Mouse (Mus musculus) forebrain, embryonic 12.5 days (tissue): ENCODE measurements around the gene Slc35c1. TPM values are rescaled to one million over a fixed set of nuclear protein-coding genes. Genes with fewer than 3 reads are reported as not detected.
A peak's percentile ranks its signal among the peaks of the same experiment; 100 is the strongest.

Source experiments
- ATAC-seq: fragments of 200-750 bp; cut with Nextera tagmentation; 2 replicates; pipeline ENCODE4 v1.8.0; 2017; ENCODE audit warnings: moderate TSS enrichment; ENCODE audit not compliant: low FRiP score
- H3K27ac ChIP-seq: fragments of 300-500 bp; sonication (generic); 2 replicates; pipeline ENCODE4 v1.5.1; 2016; ENCODE audit warnings: mild to moderate bottlenecking
- H3K27me3 ChIP-seq: fragments of 300-500 bp; sonication (generic); 2 replicates; pipeline ENCODE4 v1.6.1; 2016; ENCODE audit warnings: mild to moderate bottlenecking
- H3K36me3 ChIP-seq: fragments of 300-500 bp; sonication (generic); replicated peaks from 2 replicates; pipeline ENCODE4 v1.6.1; 2016; ENCODE audit warnings: mild to moderate bottlenecking
- H3K4me1 ChIP-seq: fragments of 300-500 bp; sonication (generic); 2 replicates; pipeline ENCODE4 v1.6.1; 2016
- H3K4me2 ChIP-seq: fragments of 300-500 bp; sonication (generic); 2 replicates; pipeline ENCODE4 v1.6.1; 2016; ENCODE audit warnings: mild to moderate bottlenecking, moderate library complexity
- H3K4me3 ChIP-seq: fragments of 300-500 bp; sonication (generic); replicated peaks from 2 replicates; pipeline ENCODE4 v1.5.1; 2016; ENCODE audit warnings: mild to moderate bottlenecking
- H3K9ac ChIP-seq: fragments of 300-500 bp; sonication (generic); 2 replicates; pipeline ENCODE4 v1.6.1; 2016; ENCODE audit warnings: mild to moderate bottlenecking
- H3K9me3 ChIP-seq: fragments of 300-500 bp; sonication (generic); 2 replicates; pipeline ENCODE4 v1.6.1; 2016
- WGBS: fragments of 180-500 bp; shearing (Covaris S2); methylation state at CpG from one replicate; pipeline ENCODE4 v1.1.7; 2016; 5-methylcytosine and 5-hydroxymethylcytosine counted together
- polyA plus RNA-seq: library from polyadenylated mRNA; unstranded; fragments of >200 nt; fragmentation: Nextera tagmentation; extraction: Ambion mirVana; gene quantifications from 2 replicates; pipeline ENCODE4 v1.2.1, GENCODE M21; 2016

The Slc35c1 gene
- polyA plus RNA-seq, 1 experiment from 2014 or later = 10.0 TPM

GRCm38 (mm10) chr2:92464690-92465089 lies 4.4 kb upstream of the Slc35c1 start:
- H3K9me3 ChIP-seq = no peaks in the 10 kb centered on the region
- peaks cover 10% of the 10 kb centered on the region for H3K4me1 ChIP-seq
- no peaks in the 10 kb centered on the region for H3K36me3 ChIP-seq
- no peak for ATAC-seq
- H3K27me3 ChIP-seq = peaks cover 30% of the 10 kb centered on the region
- no peak overlapping the region for H3K9ac ChIP-seq
- H3K4me2 ChIP-seq = no peak overlapping the region
- no peak overlapping the region for H3K27ac ChIP-seq
- H3K4me3 ChIP-seq = no peak overlapping the region
- 71% methylated on average over 3 of the region's 3 CpGs for WGBS

GRCm38 (mm10) chr2:92461215-92461614 lies 877 bp upstream of the Slc35c1 start:
- 79% methylated on average over 1 of the region's 1 CpGs for WGBS
- peaks cover 30% of the 10 kb centered on the region for H3K27me3 ChIP-seq
- no peaks in the 10 kb centered on the region for H3K36me3 ChIP-seq
- no peak overlapping the region for H3K9ac ChIP-seq
- no peak overlapping the region for H3K4me3 ChIP-seq
- no peak overlapping the region for H3K27ac ChIP-seq
- H3K4me1 ChIP-seq = peaks cover 37% of the 10 kb centered on the region
- no peaks in the 10 kb centered on the region for H3K9me3 ChIP-seq
- no peak overlapping the region for H3K4me2 ChIP-seq
- no peak for ATAC-seq

DNA sequence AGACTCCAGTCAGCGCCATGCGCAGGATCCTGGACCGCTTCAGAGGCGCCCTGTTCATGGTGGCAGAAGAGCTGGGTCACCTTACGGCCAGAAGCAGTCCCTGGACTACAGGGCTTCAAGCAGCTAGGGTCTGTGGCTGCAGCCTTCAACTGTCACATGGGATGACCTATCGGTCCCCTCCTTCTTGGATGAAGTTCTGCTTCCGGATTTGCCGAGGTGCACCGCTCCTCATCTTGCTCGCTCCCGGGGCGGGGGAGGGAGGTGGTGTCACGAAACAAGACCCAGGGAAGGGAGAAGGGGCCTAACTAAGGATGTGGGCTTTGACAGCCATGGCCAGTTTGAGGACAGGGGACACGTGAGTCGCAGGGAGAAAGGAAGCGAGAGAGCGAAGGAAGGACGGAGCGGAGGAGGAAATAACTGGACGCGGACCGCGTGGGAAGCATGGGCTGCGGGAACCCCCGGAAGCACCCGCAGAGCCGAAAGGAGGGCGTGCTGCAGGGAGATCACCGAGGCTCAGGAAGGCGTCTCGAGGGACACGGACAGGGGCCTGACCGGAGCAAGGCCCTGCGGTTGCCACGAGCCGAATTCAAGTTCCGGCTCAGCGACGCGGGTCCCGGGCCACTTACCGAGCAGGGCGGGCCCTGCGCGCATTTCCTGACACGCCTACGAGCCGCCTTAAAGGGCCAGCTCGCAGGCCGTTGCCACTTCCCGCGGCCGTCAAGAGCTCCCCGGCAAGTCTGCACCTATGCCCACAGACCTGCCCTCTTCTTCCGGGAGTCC lies 1.0 kb downstream of the Slc35c1 start:
- peaks cover 42% of the 10 kb centered on the region for H3K4me1 ChIP-seq
- no peak overlapping the region for H3K27ac ChIP-seq
- H3K9ac ChIP-seq = peak overlapping the region; percentile 61
- peak overlapping the region; percentile 75 for H3K4me3 ChIP-seq
- H3K9me3 ChIP-seq = no peaks in the 10 kb centered on the region
- peaks cover 30% of the 10 kb centered on the region for H3K27me3 ChIP-seq
- H3K4me2 ChIP-seq = peak overlapping the region; percentile 74
- under 1% methylated on average over 55 of the region's 55 CpGs for WGBS
- peak; percentile 85 for ATAC-seq
- H3K36me3 ChIP-seq = peaks cover 4% of the 10 kb centered on the region; the same call in 1 of the 2 replicates

DNA sequence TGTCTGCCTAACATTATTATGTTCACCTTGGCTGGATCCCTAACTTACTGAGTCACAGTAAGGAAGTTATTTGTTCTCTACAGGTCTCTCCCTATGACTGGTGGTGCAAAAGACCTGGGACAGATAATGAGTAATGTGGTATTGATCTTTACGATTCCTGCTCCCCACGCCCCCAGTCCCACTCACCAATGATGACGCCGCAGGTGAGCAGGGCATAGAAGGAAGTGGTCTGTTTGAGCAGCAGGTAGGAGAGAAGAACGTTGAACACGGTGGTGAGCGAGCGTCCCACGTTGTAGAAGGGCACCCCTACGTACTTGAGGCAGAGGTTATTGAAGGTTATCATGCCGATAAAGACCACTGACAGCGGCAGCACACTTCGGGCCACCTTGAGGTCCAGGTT lies 1.9 kb downstream of the Slc35c1 start:
- H3K4me3 ChIP-seq = peak overlapping the region; percentile 75
- no peaks in the 10 kb centered on the region for H3K9me3 ChIP-seq
- no peak overlapping the region for H3K27ac ChIP-seq
- ATAC-seq = no peak
- H3K4me1 ChIP-seq = peaks cover 42% of the 10 kb centered on the region
- H3K36me3 ChIP-seq = peaks cover 11% of the 10 kb centered on the region
- 74% methylated on average over 13 of the region's 13 CpGs for WGBS
- H3K9ac ChIP-seq = peak overlapping the region; percentile 61
- peak overlapping the region; percentile 74 for H3K4me2 ChIP-seq
- H3K27me3 ChIP-seq = peaks cover 30% of the 10 kb centered on the region

DNA sequence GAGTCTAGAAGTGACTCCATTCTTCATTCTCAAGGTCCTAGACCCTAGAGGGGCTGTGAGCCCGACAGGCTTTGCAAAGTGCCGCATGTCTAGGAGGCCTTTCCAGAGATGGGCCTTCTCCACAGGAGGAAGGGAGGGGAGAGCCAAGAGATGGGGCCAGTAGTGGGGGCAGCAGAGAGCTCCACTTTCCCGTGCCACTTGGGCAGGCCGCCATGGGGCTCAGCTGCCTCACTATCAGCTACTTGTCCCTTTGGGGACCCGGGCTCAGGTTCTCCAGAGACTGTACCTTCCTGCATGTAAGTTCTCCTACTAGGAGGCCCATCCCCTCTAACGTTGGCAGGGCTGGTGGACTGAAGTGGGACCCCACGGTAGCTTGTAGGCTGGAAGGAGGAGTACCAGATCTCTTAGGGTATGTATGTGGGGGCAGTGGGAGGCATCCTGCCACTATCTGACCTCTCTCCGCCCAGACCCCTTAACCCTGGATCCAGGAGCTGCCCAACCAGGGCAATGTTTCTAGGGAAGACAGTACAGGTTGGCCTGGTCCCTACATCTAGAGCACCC lies 3.3 kb downstream of the Slc35c1 start:
- 78% methylated on average over 8 of the region's 8 CpGs for WGBS
- H3K4me3 ChIP-seq = no peak overlapping the region
- no peak overlapping the region for H3K27ac ChIP-seq
- H3K27me3 ChIP-seq = peaks cover 21% of the 10 kb centered on the region
- peak overlapping the region; percentile 3; the same call in 1 of the 2 replicates for H3K4me2 ChIP-seq
- no peaks in the 10 kb centered on the region for H3K9me3 ChIP-seq
- H3K9ac ChIP-seq = peak overlapping the region; percentile 17; the same call in 1 of the 2 replicates
- peaks cover 18% of the 10 kb centered on the region for H3K36me3 ChIP-seq
- ATAC-seq = no peak
- peaks cover 42% of the 10 kb centered on the region for H3K4me1 ChIP-seq

- H3K4me1 ChIP-seq = peaks cover 41% of the 10 kb centered on the region
- H3K36me3 ChIP-seq = peaks cover 18% of the 10 kb centered on the region
- ATAC-seq = no peak
- no peak overlapping the region for H3K27ac ChIP-seq
- 67% methylated on average over 2 of the region's 3 CpGs for WGBS
- no peak overlapping the region for H3K9ac ChIP-seq
- H3K9me3 ChIP-seq = no peaks in the 10 kb centered on the region
- no peak overlapping the region for H3K4me3 ChIP-seq
- H3K27me3 ChIP-seq = peaks cover 8% of the 10 kb centered on the region
- H3K4me2 ChIP-seq = no peak overlapping the region
Measured at GRCm38 (mm10) chr2:92455704-92456103, 4.6 kb downstream of the Slc35c1 start.

DNA sequence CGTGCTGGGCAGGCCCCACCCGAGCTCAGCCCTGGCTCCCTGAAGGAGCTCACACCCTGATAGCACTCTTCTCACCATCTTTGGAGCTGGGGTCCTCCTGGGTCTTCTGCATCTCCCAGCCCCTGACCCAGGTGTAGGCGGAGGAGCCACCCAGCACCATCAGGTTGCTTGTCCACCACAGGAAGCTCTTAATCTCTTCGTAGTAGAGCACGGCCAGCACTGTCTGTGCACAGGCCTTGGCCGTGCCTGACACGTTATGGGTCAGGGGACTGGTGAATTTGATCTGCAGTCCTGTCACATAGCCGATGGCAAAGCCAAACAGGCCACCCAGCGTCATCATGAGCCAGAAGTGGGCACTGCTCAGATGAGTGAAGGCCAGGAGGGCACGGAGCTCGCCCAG lies 6.2 kb downstream of the Slc35c1 start:
- ATAC-seq = no peak
- Histone ChIP-seq H3K27me3 (no peaks in the 10 kb centered on the region), H3K9me3 (no peaks in the 10 kb centered on the region), H3K4me2 (no peak overlapping the region), H3K9ac (no peak overlapping the region), H3K4me3 (no peak overlapping the region), H3K36me3 (peaks cover 18% of the 10 kb centered on the region), H3K27ac (no peak overlapping the region), H3K4me1 (peaks cover 31% of the 10 kb centered on the region)
- 91% methylated on average over 11 of the region's 11 CpGs for WGBS

- no peak overlapping the region for H3K9ac ChIP-seq
- no peaks in the 10 kb centered on the region for H3K9me3 ChIP-seq
- no peaks in the 10 kb centered on the region for H3K27me3 ChIP-seq
- 90% methylated on average over 3 of the region's 3 CpGs for WGBS
- peaks cover 7% of the 10 kb centered on the region for H3K4me1 ChIP-seq
- H3K4me3 ChIP-seq = no peak overlapping the region
- no peak overlapping the region for H3K4me2 ChIP-seq
- ATAC-seq = no peak
- peaks cover 18% of the 10 kb centered on the region for H3K36me3 ChIP-seq
- no peak overlapping the region for H3K27ac ChIP-seq
Measured at GRCm38 (mm10) chr2:92451126-92451525, 9.2 kb downstream of the Slc35c1 start.

DNA sequence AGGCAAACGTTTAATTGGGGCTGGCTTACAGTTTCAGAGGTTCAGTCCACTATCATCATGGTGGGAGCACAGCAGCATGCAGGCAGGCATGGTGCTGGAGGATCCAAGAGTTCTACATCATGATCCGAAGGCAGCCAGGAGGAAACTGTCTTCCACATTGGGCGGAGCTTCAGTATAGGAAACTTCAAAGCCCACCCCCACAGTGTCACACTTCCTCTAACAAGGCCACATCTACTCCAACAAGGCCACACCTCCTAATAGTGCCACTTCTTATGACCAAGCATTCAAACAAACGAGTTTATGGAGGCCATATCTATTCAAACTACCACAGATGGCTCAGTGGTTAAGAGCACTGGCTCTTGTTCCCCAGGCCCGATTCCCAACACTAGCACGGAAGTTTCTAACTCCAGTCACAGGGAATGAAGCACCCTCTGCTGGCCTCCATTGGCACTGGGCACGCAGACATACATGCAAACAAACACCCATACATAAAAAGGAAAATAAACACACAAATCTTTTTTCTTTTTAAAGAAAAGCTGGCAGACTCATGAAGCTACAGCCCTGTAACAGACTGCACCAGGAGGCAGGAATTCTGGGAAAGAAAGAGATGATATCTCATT lies 13.1 kb downstream of the Slc35c1 start:
- no peak overlapping the region for H3K27ac ChIP-seq
- H3K4me3 ChIP-seq = no peak overlapping the region
- no peaks in the 10 kb centered on the region for H3K27me3 ChIP-seq
- H3K4me1 ChIP-seq = peaks cover 4% of the 10 kb centered on the region; the same call in 1 of the 2 replicates
- WGBS = 71% methylated on average over 7 of the region's 7 CpGs
- H3K9ac ChIP-seq = no peak overlapping the region
- H3K9me3 ChIP-seq = no peaks in the 10 kb centered on the region
- H3K4me2 ChIP-seq = no peak overlapping the region
- H3K36me3 ChIP-seq = no peaks in the 10 kb centered on the region
- no peak for ATAC-seq

DNA sequence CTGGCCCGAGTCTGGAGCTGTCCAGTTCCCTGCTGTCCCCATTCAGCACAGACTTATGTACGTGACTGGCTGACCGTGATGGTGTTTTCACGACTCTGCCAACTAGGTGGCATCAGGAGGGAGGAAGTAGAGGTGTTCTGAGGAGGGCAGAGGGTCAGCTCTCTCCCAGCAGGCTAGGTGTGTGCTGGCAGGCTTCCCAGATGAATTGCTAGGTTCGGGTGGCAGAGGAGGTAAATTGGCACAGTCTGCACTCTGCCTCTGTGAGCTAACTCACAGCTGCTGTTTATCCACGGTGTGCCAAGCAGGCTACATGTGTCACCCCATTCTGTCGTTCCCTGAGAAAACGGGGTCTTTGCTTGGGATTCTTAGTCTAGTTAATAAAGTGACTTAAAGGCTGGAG lies 13.7 kb downstream of the Slc35c1 start:
- Histone ChIP-seq H3K4me1 (peaks cover 7% of the 10 kb centered on the region; the same call in 1 of the 2 replicates), H3K9ac (no peak overlapping the region), H3K27me3 (no peaks in the 10 kb centered on the region), H3K36me3 (no peaks in the 10 kb centered on the region), H3K4me2 (no peak overlapping the region), H3K27ac (no peak overlapping the region), H3K9me3 (no peaks in the 10 kb centered on the region), H3K4me3 (no peak overlapping the region)
- WGBS = 74% methylated on average over 8 of the region's 8 CpGs
- no peak for ATAC-seq

- WGBS = 45% methylated on average over 9 of the region's 9 CpGs
- H3K4me2 ChIP-seq = no peak overlapping the region
- H3K36me3 ChIP-seq = no peaks in the 10 kb centered on the region
- ATAC-seq = no peak
- H3K27me3 ChIP-seq = no peaks in the 10 kb centered on the region
- H3K4me1 ChIP-seq = peaks cover 7% of the 10 kb centered on the region; the same call in 1 of the 2 replicates
- H3K9me3 ChIP-seq = no peaks in the 10 kb centered on the region
- H3K27ac ChIP-seq = no peak overlapping the region
- H3K4me3 ChIP-seq = no peak overlapping the region
- no peak overlapping the region for H3K9ac ChIP-seq
Measured at GRCm38 (mm10) chr2:92445890-92446289, 14.4 kb downstream of the Slc35c1 start.

GRCm38 (mm10) chr2:92444376-92444775 lies 16.0 kb downstream of the Slc35c1 start:
- Histone ChIP-seq H3K4me3 (no peak overlapping the region), H3K36me3 (no peaks in the 10 kb centered on the region), H3K27ac (no peak overlapping the region), H3K9ac (no peak overlapping the region), H3K4me2 (no peak overlapping the region), H3K9me3 (no peaks in the 10 kb centered on the region), H3K27me3 (no peaks in the 10 kb centered on the region), H3K4me1 (peaks cover 7% of the 10 kb centered on the region; the same call in 1 of the 2 replicates)
- ATAC-seq = no peak
- 46% methylated on average over 4 of the region's 4 CpGs for WGBS
